Mouse (Mus musculus) cortical plate, adult 2 months (tissue): ENCODE results near the gene Snx13.

Source experiments
- CTCF ChIP-seq: fragments of 200-500 bp; IDR thresholded peaks from 2 replicates; pipeline ENCODE4 v1.5.1; 2011; ENCODE audit warnings: mild to moderate bottlenecking, control low read depth, low read length; ENCODE audit not compliant: insufficient read depth; ENCODE audit errors: extremely low read depth
- POLR2A ChIP-seq: fragments of 200-500 bp; IDR thresholded peaks from 2 replicates; pipeline ENCODE4 v1.6.1; 2011; ENCODE audit warnings: mild to moderate bottlenecking, low read length, control low read depth; ENCODE audit not compliant: insufficient read depth; ENCODE audit errors: extremely low read depth

- no peak for TF ChIP-seq CTCF
- no peak for TF ChIP-seq POLR2A
These were observed 129.6 kb downstream of the Snx13 start for GRCm38 (mm10) chr12:35176628-35177027.
